Mouse (Mus musculus): ENCODE results near the gene Prmt1.

Gene Prmt1

GRCm38 (mm10) chr7:45012824-45013223 lies 26.5 kb upstream of the Prmt1 start:
- DNase-seq (ENCODE audit: low read depth, low spot score): no peak

DNA sequence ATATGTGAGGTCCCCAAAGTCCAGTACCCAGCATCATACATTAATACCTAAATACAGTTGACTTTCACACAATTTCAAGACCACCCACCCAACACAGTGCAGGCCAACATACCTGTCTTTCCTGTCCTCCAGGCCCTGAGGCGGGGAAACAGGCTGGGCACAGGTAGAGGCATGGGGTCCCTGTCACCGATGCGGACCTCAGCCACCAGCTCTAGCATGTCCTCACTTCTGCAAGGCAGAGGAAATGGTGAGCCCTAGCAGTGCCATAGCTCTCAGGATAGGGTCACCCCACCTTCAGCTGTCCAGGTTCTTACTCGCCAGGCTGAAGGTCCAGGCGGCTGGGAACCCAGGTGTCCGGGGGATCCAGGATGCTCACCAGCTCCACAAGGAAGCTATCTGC lies 25.6 kb upstream of the Prmt1 start:
- DNase-seq (ENCODE audit: low read depth, low spot score): no peak

DNA sequence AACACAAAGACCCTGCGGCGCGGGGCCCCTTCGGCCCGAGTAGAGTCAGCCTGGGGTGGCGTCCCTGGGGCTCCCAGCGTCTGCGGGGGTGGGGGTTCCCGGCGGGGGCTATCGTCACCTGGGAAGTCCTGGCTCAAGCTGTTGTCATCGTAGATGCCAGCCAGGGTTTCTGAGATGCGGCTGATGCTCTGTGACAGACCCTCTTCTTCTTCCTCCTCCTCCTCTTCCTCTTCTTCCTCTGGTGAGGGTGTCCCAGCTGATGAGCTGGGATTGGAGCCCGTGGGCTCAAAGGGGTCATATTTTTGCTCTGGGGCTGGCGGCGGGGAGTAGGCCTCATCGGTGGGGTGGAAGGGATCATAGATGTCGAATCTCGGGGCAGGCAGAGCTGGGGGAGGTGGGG lies 22.0 kb upstream of the Prmt1 start:
- no peak for DNase-seq (ENCODE audit: low read depth, low spot score)

- DNase-seq (ENCODE audit: low read depth, low spot score): peak; percentile 65
Measured at GRCm38 (mm10) chr7:45007846-45008245, 21.5 kb upstream of the Prmt1 start.

DNA sequence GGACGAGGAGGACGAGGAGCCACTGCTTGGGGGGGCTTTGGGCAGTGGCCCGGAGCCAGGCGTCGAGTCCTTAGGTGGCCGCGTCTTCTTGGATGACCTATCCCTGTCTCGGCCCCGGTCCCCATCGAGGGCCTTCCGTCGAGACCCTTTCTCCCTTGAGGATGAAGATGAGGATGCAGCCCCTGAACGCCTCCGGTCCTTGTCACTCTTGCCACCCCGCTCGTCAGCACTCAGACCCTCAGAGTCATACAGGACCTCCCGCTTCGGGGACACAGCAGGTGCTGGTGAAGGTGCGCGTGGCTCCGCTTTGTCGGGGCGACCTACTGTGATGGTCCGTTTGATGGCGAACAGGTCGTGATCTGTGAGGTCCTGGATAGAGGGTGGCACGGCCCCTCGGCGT lies 20.8 kb upstream of the Prmt1 start:
- DNase-seq (ENCODE audit: low read depth, low spot score): no peak

DNA sequence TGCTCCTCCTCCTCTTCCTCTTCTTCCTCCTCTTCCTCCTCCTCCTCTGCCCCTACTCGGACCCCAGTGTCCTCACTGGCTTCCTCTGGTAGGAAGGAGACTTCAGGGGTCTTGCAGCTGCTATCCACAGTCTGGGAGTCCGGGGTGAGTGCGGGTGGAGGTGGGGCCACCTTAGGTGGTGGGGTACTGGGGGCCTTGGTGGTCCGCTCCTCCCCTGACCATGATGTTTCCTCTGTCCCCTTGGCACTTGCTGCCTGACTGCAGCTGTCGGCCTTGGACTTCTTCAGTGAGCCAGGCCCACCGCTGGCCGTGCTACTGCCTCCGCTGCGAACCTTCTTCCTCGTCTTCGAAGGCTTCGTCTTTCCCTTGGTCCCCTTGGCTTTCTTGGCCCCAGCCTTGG lies 20.1 kb upstream of the Prmt1 start:
- no peak for DNase-seq (ENCODE audit: low read depth, low spot score)

- no peak for DNase-seq (ENCODE audit: low read depth, low spot score)
Measured at GRCm38 (mm10) chr7:45005321-45005992, 19.1 kb upstream of the Prmt1 start.

GRCm38 (mm10) chr7:45004546-45004945 lies 18.2 kb upstream of the Prmt1 start:
- no peak for DNase-seq (ENCODE audit: low read depth, low spot score)

GRCm38 (mm10) chr7:45002440-45002839 lies 16.1 kb upstream of the Prmt1 start:
- no peak for DNase-seq (ENCODE audit: low read depth, low spot score)

- no peak for DNase-seq (ENCODE audit: low read depth, low spot score)
Measured at GRCm38 (mm10) chr7:45000539-45001114, 14.3 kb upstream of the Prmt1 start.

DNA sequence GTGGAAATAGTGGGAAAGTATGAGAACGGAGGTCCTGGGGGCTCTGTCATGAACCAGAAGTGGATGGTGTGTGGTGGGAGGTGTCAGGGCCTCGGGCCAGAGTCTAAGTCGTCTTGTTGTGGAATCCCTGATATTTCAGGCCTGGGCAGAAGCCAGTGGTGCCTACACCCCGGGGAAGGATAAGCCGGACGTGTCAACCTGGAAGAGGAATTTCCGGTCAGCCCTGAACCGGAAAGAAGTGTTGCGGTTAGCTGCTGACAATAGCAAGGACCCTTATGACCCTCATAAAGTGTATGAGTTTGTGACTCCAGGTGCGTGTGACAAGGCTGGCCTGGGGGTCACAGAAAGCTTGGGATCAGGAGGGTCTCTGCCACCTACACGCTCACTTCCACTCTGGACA lies 13.4 kb upstream of the Prmt1 start:
- DNase-seq (ENCODE audit: low read depth, low spot score): no peak

DNA sequence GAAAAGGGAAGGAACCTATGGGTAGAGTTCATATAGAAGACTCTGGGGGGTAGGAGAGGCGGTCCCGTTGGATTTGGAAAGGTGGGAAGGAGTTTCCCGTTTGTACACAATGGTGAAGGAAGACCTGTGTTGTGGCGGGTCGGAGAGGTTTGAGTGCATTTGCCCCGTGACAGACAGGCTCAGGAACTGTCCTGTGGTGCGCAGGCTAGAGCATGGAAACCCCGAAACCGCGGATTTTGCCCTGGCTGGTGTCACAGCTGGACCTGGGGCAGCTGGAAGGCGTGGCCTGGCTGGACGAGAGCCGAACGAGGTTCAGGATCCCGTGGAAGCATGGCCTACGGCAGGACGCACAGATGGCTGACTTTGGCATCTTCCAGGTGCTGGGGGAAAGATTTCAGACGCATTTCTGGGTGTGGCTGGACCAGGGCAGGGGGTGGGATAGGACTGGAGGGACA lies 12.2 kb upstream of the Prmt1 start, which contains the start of gene Bcl2l12:
Bcl2l12 (minus strand) TSS at position 212 of the 455 bp plus-strand sequence.
- DNase-seq (ENCODE audit: low read depth, low spot score): no peak

DNA sequence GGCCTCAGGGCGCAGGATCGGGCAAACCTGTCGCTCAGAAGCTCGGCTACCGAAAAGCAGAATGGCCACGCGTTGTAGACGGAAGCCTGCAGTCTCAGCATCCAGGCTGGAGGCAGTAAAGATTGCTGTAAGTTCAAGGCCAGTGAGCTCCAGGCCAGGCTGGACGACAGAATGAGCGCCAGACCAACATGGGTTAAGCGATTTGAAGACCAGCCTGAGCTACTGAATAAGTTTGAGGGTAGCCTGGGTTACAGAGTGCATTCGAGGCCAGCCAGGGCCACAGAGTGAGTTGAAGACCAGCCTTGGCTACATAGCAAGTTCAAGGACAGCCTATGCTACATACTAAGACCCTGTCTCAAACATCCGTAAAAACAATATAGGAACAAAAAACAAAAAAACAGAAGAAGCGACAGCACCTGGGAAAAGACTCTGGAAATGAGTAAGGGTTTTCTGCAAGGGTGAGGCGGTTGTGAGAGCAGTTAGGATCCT lies 11.6 kb upstream of the Prmt1 start:
- no peak for DNase-seq (ENCODE audit: low read depth, low spot score)

DNA sequence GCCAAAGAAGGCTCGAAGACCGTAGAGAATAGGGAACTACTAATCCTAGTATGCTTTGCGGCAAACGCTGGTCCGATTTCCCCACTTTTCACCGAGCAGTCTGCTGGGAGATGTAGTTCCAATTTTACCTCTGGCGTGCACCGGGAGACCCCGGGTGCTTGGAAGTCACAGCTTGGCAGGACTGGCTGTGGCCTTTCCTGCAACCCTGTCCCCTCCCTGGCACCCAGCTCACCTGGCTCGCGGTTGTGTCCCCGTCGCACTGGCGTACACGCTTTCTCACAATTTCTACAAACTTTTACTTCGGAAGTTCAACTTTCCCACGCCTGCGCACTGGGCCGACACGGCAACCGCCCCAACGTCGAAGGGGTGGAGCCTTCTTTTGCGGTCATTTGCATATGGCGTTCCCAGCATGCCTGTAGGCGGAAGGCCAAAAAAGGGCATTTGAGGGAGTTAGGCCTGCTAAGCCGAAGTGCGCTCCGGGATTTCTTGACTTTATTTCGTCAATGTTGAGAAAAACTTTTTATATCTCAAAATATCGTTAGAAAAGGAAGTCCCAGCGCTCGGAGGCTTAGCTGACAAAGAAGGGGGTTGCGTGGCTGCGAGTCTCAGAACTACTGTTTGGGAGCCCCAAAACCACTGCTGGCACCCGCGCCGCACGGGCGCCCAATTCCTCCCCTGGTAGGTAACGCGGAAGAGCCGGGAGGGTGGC lies 11.0 kb upstream of the Prmt1 start, which contains the start of gene Irf3:
Irf3 (plus strand) TSS at position 418 of the 709 bp plus-strand sequence.
- DNase-seq (ENCODE audit: low read depth, low spot score): peak; percentile 96

DNA sequence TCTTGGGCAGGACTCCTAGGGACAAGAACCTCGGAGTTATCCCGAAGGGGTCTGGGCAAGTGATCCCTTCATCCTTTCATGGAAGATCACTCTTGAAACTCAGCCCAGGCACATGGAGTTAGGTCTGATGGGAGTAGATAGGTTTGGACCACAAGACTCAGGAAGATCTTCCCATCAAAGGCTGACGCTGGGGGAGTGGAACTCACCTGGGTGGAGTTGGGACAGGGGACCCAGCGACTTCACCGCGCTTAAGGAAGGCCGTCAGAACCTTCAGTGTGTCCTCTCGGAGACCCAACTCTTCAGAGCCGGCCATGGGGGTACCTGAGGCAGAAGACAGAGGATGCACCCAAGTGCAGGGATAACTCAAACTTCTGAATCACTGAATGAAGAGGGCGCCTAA lies 10.3 kb upstream of the Prmt1 start:
- DNase-seq (ENCODE audit: low read depth, low spot score): no peak

DNA sequence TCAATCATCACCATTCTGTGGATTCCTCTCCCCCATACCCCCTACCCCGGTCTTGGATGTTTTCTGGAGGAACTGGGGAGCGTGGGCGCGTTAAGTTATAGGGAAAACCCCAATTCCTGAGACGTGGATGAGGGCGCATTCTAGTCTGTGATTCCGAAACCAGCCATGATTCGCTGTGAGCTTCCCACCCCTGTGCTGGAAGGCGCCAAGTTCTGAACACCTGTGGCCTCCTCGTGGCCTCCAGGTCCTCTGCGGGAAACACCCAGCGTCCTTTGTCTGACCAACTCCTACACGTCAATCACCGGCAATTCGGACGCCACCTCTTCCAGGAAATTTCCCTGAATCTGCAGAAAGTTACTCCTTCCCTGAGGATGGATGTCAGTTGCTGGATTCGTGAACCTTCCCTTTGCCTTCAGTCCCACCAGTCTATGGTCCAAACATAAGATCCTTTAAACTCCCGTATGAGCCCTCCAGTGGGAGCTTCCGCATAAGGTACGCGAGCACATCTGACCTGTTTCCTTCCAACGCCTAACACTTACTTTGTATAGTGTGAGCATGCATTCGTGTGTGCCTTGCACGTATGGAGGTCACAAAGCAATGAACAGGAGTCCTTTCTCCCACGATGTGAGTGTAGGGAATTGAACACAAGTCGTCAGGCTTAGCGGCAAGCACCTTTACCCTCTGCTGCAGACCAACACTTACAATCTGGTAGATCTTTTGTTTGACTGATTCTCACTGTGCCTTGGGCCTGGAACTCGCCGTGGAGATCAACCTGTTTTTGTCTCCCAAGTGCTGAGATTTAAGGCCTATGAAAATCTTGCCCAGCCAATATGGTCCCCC lies 731 bp upstream of the Prmt1 start:
- DNase-seq (ENCODE audit: low read depth, low spot score): no peak

GRCm38 (mm10) chr7:44985595-44986191 lies 675 bp downstream of the Prmt1 start:
- peak; percentile 91 for DNase-seq (ENCODE audit: low read depth, low spot score)

- no peak for DNase-seq (ENCODE audit: low read depth, low spot score)
Measured at GRCm38 (mm10) chr7:44984833-44985164, 1.6 kb downstream of the Prmt1 start.

GRCm38 (mm10) chr7:44983944-44984832 lies 2.2 kb downstream of the Prmt1 start:
- no peak for DNase-seq (ENCODE audit: low read depth, low spot score)

GRCm38 (mm10) chr7:44983085-44983484 lies 3.3 kb downstream of the Prmt1 start:
- peak; percentile 91 for DNase-seq (ENCODE audit: low read depth, low spot score)
